Mouse (Mus musculus) urinary bladder, postnatal 10 days (tissue): ENCODE measurements around the gene Pcdh7.

Source experiments
- DNase-seq: peaks from one replicate; pipeline ENCODE4 v3.0.0; 2022; ENCODE audit warnings: low spot score

The Pcdh7 gene

GRCm38 (mm10) chr5:57931738-57932137, 214.0 kb downstream of the Pcdh7 start:
- DNase-seq, result no peak

- DNase-seq, result no peak
These were observed 216.9 kb downstream of the Pcdh7 start for GRCm38 (mm10) chr5:57934666-57935065.

GRCm38 (mm10) chr5:57940457-57940856, 222.7 kb downstream of the Pcdh7 start:
- DNase-seq, result no peak

- no peak for DNase-seq
These were observed 225.4 kb downstream of the Pcdh7 start for GRCm38 (mm10) chr5:57943176-57943575.

- DNase-seq, result no peak
These were observed 225.8 kb downstream of the Pcdh7 start for GRCm38 (mm10) chr5:57943611-57944010.

- no peak for DNase-seq
These were observed 227.7 kb downstream of the Pcdh7 start for GRCm38 (mm10) chr5:57945419-57945818.

- DNase-seq, result no peak
These were observed 241.6 kb downstream of the Pcdh7 start for GRCm38 (mm10) chr5:57959317-57959716.

GRCm38 (mm10) chr5:57963792-57964191, 246.0 kb downstream of the Pcdh7 start:
- DNase-seq, result no peak

- DNase-seq, result no peak
These were observed 246.4 kb downstream of the Pcdh7 start for GRCm38 (mm10) chr5:57964201-57964600.

- no peak for DNase-seq
These were observed 275.8 kb downstream of the Pcdh7 start for GRCm38 (mm10) chr5:57993584-57993983.

- no peak for DNase-seq
These were observed 303.6 kb downstream of the Pcdh7 start for GRCm38 (mm10) chr5:58021331-58021730.

- no peak for DNase-seq
These were observed 307.4 kb downstream of the Pcdh7 start for GRCm38 (mm10) chr5:58025123-58025522.

- DNase-seq, result no peak
These were observed 308.0 kb downstream of the Pcdh7 start for GRCm38 (mm10) chr5:58025759-58026158.

GRCm38 (mm10) chr5:58039875-58040274, 322.1 kb downstream of the Pcdh7 start:
- no peak for DNase-seq

- no peak for DNase-seq
These were observed 326.4 kb downstream of the Pcdh7 start for GRCm38 (mm10) chr5:58044216-58044615.

GRCm38 (mm10) chr5:58081054-58081453, 363.3 kb downstream of the Pcdh7 start:
- no peak for DNase-seq

GRCm38 (mm10) chr5:58082230-58082629, 364.5 kb downstream of the Pcdh7 start:
- DNase-seq, result no peak

GRCm38 (mm10) chr5:58083056-58083455, 365.3 kb downstream of the Pcdh7 start:
- no peak for DNase-seq

GRCm38 (mm10) chr5:58083972-58084371, 366.2 kb downstream of the Pcdh7 start:
- no peak for DNase-seq

GRCm38 (mm10) chr5:58108665-58109364, 391.0 kb downstream of the Pcdh7 start:
- DNase-seq, result no peak

GRCm38 (mm10) chr5:58116096-58116495, 398.3 kb downstream of the Pcdh7 start:
- DNase-seq, result no peak

- no peak for DNase-seq
These were observed 400.1 kb downstream of the Pcdh7 start for GRCm38 (mm10) chr5:58117896-58118295.

GRCm38 (mm10) chr5:58118930-58119611, 401.3 kb downstream of the Pcdh7 start:
- no peak for DNase-seq

GRCm38 (mm10) chr5:58143897-58144296, 426.1 kb downstream of the Pcdh7 start:
- DNase-seq, result no peak
